Mouse (Mus musculus) R1 (cell line): Measurements from ENCODE around the gene Ubxn1.
A peak's percentile ranks its signal among the peaks of the same experiment; 100 is the strongest.

Source experiments
- DNase-seq: peaks from one replicate; pipeline ENCODE4 v3.0.0-alpha.2; 2018; ENCODE audit warnings: low read depth, low spot score

The Ubxn1 gene

GRCm38 (mm10) chr19:8871267-8872186 lies at the start of gene Ubxn1:
TSS of gene Ubxn1 (plus strand) at chr19:8871496.
- DNase-seq = peak; percentile 100

- DNase-seq = peak; percentile 52
Observed at GRCm38 (mm10) chr19:8822696-8823095, 48.6 kb upstream of the Ubxn1 start.

DNA sequence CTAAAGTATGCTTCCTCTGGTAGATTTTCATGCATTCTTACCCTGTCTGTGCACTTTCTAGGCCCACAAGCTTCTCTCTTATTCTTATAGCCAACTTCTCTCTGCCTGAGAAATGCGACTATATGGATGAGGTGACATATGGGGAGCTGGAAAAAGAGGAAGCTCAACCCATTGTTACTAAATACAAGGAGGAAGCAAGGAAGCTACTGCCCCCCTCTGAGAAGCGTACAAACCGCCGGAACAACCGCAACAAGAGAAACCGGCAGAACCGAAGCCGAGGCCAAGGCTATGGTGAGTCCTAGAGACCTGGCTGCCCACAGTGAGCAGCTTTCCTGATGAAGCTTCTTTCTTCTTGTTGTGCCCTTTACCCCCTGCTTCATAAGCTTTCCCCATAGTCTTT lies 41.6 kb upstream of the Ubxn1 start, which contains the start of gene AC129217.1:
Gene AC129217.1 (plus strand): TSS at position 114 of the 400 bp plus-strand sequence.
- DNase-seq = no peak

- DNase-seq = no peak
Observed at GRCm38 (mm10) chr19:8830664-8831063, 40.6 kb upstream of the Ubxn1 start.

GRCm38 (mm10) chr19:8831262-8831661 lies 40.0 kb upstream of the Ubxn1 start:
- DNase-seq = peak; percentile 63

- DNase-seq = no peak
Observed at GRCm38 (mm10) chr19:8832971-8833370, 38.3 kb upstream of the Ubxn1 start.

GRCm38 (mm10) chr19:8836327-8836726 lies 35.0 kb upstream of the Ubxn1 start:
- peak; percentile 36 for DNase-seq

DNA sequence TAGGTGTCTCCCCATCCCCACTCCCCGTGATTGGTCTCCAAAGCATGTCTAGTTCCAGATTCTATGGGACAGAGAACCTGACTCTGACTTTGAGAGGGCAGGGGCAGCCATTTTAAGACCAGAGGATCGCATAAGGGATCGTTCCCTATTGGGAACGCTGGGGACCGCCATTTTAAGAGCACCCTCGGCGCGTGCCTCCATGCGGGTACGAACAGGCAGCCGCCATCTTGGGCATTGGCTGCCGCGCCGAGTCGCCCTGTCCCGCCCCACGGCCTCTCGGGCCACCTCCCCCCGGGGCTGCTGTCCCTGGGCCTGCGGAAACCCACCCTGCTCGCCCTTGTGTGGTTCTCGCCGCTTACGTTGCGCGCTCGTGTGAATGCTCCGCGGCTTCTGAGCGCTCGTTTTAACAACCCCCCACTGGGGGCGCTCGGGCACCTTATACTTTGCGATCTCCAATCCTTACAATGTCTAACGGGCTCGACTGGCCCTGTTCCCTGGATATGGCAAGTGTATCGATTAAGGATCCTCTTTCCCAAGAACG lies 34.0 kb upstream of the Ubxn1 start, which contains the start of gene Bscl2:
Gene Bscl2 (plus strand): TSS at position 217 of the 541 bp plus-strand sequence.
- peak; percentile 93 for DNase-seq

DNA sequence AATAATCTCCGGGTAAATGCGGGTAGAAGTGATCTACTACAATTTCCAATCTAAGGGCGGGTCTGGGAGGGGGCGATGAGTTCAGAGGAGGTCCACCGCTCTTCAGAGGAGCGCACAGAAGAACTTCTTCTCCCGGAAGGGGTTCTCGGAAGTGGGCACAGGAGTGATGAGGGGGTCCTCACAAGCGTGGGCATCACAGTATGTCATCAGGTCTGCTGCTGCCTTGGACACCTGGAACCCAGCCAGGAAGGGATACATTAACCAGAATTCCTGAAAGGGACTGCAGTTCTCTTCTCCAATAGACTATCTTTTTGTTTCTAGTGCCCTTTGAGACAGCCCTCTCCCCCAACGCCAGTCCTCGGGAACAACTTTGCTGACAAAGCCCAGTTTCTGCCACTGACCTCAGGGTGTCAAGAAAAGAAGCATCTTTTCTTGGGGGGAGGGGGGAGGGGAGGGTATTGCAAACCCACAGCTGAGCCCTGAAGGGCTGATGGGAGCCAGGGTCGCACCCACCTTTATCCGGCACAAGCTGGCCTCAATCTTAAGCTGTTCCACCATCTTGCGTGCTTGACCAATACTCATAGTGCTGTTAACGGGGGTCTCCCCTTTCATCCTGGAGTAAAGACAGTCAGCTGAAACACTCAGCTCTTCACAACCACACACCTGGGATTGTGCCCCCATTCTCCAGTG lies 33.1 kb upstream of the Ubxn1 start:
- DNase-seq = no peak

GRCm38 (mm10) chr19:8839103-8839907 lies 32.0 kb upstream of the Ubxn1 start, which contains the start of gene Gng3:
TSS of gene Gng3 (minus strand) at chr19:8839194.
- DNase-seq = peak; percentile 88

- peak; percentile 65 for DNase-seq
Observed at GRCm38 (mm10) chr19:8839908-8840791, 31.1 kb upstream of the Ubxn1 start.

DNA sequence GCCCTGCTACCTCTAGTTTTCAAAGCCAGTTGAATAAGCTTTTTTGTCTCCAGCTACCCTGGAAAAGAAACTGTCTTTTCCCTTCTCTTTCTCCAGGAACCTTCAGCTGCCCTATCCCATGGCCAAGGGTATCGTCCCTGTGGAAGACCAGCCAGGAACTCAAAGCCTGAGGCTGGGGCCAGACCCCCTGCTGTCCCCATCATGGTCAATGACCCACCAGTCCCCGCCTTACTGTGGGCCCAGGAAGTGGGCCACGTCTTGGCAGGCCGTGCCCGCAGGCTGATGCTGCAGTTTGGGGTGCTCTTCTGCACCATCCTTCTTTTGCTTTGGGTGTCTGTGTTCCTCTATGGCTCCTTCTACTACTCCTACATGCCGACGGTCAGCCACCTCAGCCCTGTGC lies 30.3 kb upstream of the Ubxn1 start:
- no peak for DNase-seq

DNA sequence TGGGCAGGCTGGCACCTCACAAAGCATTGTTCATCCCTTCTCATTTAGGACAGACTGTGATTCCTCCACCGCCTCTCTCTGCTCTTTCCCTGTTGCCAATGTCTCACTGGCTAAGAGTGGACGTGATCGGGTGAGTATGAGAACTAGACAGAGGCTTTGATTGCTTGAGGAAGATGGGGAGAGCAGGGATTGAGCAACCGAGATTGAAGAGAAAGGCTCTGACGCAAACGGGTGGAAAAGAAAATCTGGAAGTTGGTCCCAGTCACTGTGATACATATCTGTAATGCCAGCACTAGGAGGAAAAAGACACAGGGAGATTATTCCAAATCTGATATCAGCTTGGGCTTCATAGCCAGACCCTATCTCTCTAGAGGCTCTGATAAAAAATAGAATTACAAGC lies 28.3 kb upstream of the Ubxn1 start:
- no peak for DNase-seq

- DNase-seq = peak; percentile 84
Observed at GRCm38 (mm10) chr19:8844371-8845129, 26.7 kb upstream of the Ubxn1 start.

DNA sequence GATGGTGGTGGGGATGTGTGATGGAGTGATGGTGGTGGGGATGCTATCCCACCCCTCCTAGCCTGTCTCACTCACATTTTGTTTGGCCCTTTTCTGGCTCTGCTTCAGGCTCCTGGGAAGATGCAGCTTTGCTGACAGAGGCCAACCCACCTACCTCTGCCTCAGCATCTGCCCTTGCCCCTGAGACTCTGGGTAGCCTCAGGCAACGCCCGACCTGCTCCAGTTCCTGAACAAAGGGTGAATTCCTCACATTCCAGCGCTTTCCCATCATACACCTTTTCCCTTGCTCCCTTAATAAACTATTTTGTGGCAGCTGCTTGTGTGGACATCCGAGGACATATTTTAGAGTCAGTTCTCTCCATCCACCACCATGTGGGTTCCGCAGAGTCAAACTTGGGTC lies 22.9 kb upstream of the Ubxn1 start:
- DNase-seq = peak; percentile 60

- DNase-seq = peak; percentile 85
Observed at GRCm38 (mm10) chr19:8850402-8850901, 20.8 kb upstream of the Ubxn1 start, which contains the start of gene Lrrn4cl. TSS of gene Lrrn4cl (plus strand) at chr19:8850768.

DNA sequence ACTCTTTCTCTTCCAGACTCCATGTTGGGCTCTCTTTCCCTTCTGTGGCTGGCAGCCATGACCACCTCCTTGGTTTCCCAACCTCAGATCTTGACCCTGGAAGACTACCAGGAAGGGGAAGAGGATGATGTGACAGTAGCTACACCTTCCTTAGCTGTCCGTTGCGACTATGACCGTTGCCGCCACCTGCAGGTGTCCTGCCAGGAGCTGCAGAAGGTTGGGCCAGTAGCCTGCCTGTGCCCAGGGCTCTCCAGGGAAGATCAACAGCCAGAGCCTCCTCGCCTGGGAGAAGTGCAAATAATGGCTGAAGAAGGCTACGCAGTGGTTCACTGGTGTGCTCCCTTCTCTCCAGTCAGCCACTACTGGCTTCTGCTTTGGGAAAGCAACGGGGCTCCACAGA lies 19.7 kb upstream of the Ubxn1 start:
- DNase-seq = no peak

GRCm38 (mm10) chr19:8852236-8852928 lies 18.9 kb upstream of the Ubxn1 start:
- no peak for DNase-seq

GRCm38 (mm10) chr19:8853117-8853516 lies 18.2 kb upstream of the Ubxn1 start:
- no peak for DNase-seq
